Mouse (Mus musculus): ENCODE measurements around the gene Otof. TPM values are rescaled to one million over a fixed set of nuclear protein-coding genes. Genes with fewer than 3 reads are reported as not detected.

Gene Otof
- total RNA-seq, 1 experiment from 2014 or later = not detected

GRCm38 (mm10) chr5:30343886-30344285 is 117.8 kb downstream of the Otof start:
- ATAC-seq (replicated peaks; ENCODE audit: low read depth, poor library complexity, severe bottlenecking) = peak; percentile 59; the same call in 1 of the 2 replicates

DNA sequence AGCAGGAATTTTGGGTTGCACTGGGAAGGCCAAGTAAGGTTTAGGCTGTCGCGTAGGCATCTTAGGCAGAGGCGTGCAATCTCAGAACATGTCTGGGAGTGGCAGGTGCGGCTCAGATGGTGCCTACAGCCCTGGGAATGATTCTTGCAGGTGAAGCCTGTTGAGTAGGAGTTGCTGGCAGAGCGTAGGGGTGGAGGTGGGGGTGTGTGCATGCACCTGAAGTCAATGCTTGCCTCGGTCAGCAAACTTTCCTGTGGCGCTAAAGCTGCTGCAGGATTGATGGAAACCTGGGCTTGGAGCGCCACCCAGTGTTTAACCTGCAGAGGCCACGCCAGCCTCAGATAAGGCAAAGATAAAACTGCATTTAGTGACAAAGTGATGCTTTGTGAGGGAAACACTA is 118.6 kb downstream of the Otof start:
- peak; percentile 69 for ATAC-seq (replicated peaks; ENCODE audit: low read depth, poor library complexity, severe bottlenecking)

DNA sequence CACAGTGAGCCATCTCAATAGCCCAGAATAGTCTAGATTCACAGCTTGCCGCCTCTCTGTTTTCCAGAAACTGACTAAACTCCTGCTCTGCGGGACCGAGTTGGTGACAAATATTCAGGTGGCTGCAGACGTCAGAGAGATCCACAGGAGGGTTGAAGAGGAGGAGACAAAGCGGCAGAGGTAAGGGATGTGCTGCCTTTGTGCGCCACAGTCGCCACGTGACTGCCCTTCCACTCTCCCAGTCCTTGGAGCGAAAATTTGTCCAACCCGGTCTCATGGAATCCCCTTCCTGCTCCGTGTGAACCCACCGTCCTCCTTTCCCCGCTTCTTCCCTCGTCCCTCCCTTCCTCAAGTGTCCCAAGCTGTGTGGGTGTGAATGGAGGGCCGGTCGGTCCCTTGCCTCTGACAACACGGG is 119.1 kb downstream of the Otof start:
- ATAC-seq (replicated peaks; ENCODE audit: low read depth, poor library complexity, severe bottlenecking) = no peak; the same call in 1 of the 2 replicates

DNA sequence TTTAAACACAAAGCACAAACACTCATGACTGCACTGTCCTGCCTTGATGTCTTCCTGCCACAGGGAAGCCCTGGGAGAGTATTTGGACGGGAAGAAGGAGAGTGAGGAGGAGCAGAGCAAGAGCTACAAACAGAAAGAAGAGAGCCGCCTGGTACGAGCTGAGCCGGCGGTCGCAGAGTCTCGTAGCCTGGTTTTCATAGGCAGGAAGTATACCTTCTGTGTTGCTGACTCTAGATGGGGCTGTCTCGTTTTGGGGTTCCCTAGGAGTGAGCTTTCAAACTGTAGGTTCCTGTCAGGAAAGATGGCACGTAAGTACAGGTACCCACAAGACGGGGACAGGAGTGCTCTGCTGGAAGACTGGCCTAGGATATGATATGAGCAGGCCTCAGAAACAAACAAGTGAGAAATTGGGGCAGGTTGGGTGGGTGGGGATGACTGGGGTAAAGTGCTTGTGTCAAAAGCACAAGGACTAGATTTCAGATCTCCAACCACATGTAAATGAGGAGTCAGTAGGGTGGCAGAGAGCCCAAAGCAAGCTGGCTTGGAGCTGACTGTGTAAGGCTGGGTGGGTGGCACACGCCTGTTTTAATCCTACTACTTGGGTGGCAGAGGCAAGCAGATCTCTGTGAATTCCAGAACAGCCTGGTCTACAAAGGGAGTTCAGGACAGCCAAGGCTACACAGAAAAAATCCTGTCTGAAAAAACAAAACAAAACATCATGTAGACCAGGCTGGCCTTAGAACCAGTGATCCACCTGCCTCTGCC is 119.9 kb downstream of the Otof start:
- no peak for ATAC-seq (replicated peaks; ENCODE audit: low read depth, poor library complexity, severe bottlenecking)

- ATAC-seq (replicated peaks; ENCODE audit: low read depth, poor library complexity, severe bottlenecking) = no peak
Observed at GRCm38 (mm10) chr5:30340815-30341214, 120.9 kb downstream of the Otof start.

Other genes with a start within 250 kb of the Otof start
- gene Selenoi, start 229.4 kb downstream of the Otof start, total RNA-seq (2017) = 39.6 and 69.2 TPM in 2 replicates
- gene Drc1, start 180.5 kb downstream of the Otof start, total RNA-seq (2017) = not detected in 2 replicates
- not detected in 2 replicates for gene 1700001C02Rik, start 4.1 kb upstream of the Otof start, total RNA-seq (2017)
- gene Cib4, start 83.9 kb upstream of the Otof start, total RNA-seq (2017) = not detected in 2 replicates
- gene Kcnk3, start 126.2 kb upstream of the Otof start, total RNA-seq (2017) = not detected in 2 replicates
- 4.8 and 8.5 TPM in 2 replicates for gene Slc35f6, start 186.0 kb upstream of the Otof start, total RNA-seq (2017)
- gene Cenpa, start 204.8 kb upstream of the Otof start, total RNA-seq (2017) = 107 and 123 TPM in 2 replicates
- not detected in 2 replicates for gene Dpysl5, start 249.6 kb upstream of the Otof start, total RNA-seq (2017)